Mouse (Mus musculus) thymus, adult 2 months (tissue): ENCODE measurements around the gene Tmx2.

ENCODE experiments used
- CTCF ChIP-seq: fragments of 200-500 bp; IDR thresholded peaks from 2 replicates; pipeline ENCODE4 v1.5.1; 2012; ENCODE audit warnings: mild to moderate bottlenecking, control low read depth, low read length, moderate library complexity, borderline replicate concordance; ENCODE audit not compliant: control insufficient read depth, poor library complexity, insufficient read depth; ENCODE audit errors: extremely low read depth
- POLR2A ChIP-seq: fragments of 200-500 bp; IDR thresholded peaks from 2 replicates; pipeline ENCODE4 v1.6.1; 2012; ENCODE audit warnings: mild to moderate bottlenecking, low read length, control low read depth, moderate library complexity; ENCODE audit not compliant: control insufficient read depth, poor library complexity, insufficient read depth; ENCODE audit errors: extremely low read depth

DNA sequence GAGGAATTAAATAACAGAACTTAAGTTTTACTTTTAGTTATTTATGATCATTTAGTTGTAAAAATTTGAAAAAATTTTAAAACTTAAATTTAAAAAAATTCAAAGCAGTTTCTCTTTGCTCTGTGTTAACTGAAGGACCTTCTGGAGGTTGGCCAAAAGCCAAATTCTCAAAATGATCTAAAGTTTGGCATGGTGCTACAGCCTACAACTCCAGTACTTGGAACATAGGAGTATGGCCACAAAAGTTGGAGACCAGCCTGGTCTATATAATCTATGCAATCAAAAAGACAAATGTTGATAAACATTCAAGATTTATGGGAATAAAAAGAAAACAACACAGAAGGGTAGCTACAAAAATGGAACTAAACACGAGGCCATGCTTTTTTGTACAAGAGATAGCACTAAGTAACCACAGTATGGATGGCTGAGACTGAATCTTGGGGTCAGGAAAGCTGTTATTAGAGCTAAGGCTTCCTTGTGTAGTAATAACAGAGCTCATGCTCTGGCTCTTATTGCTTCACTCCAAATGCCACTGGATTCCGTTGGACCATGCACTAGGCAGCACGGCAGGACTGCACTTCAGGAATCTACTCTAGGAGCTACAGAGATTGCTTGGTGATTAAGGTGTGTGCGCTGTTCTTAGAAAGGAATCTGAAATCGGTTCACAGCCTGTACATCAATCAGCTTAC, 16.2 kb upstream of the Tmx2 start:
- TF ChIP-seq CTCF (no peak), POLR2A (no peak)
